Mouse (Mus musculus) liver, embryonic 14.5 days (tissue): Measurements from ENCODE around the gene Aacs.

Source experiments
- CTCF ChIP-seq: IDR thresholded peaks from 2 replicates; pipeline ENCODE4 v1.5.1; 2016; ENCODE audit warnings: antibody characterized with exemption, low read depth, control low read depth
- EP300 ChIP-seq: IDR thresholded peaks from 2 replicates; pipeline ENCODE4 v1.6.1; 2016; ENCODE audit warnings: antibody characterized with exemption, low read depth

DNA sequence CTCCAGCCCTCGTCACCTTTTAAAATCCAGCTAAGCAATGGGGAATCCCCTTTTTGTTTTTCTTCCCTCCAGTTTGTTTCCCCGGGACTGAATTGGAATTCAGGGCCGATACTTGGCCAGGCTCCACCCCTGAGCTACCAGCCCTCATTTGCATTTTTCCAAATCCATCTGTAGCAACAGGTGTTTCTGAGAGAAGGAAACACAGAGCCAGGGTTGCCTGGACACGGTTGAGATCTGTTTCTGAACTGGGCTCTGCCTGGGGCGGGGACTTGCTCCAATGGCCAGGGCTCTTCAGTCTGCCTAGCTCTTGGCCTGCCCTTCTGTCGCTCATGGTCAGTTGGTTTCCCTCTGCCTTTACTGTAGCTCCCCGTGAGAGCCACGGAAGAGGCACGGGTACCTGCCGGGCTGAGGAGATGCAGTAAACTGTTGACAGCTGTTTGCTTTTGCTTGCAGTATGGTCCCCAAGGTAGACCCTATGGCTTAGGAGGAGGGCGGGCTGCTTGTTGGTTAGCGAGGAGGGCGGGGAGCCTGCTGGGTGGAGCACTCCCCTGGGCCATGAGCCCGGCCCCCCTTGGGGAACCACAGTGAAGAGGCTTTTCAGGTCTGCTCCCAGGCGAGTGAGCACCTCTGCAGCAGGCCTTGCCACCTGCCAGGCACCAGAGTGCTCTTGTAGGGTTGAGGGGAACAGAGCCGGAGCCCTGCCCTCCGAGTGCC, 16.9 kb downstream of the Aacs start:
- no peak for TF ChIP-seq CTCF
- no peak for TF ChIP-seq EP300
